In genomic region chr7:111701788-111702187, GRCm38 (mm10) we compare ENCODE assay signal across 29 mouse cellular contexts.
"Had no signal": no experiment of that assay in that cellular context is flagged by ENCODE, and none has a peak within 500 bp of the region (broad histone marks: within the 10 kb centered on the region; RNA-seq: fewer than 3 reads in every experiment).

No protein-coding gene starts in this region.

- H3K27me3 ChIP-seq: embryonic facial prominence, embryonic 12.5 days; embryonic facial prominence, embryonic 13.5 days; embryonic facial prominence, embryonic 15.5 days; forebrain, embryonic 12.5 days; forebrain, embryonic 13.5 days; forebrain, embryonic 15.5 days had no signal

- H3K9ac ChIP-seq: embryonic facial prominence, embryonic 12.5 days; embryonic facial prominence, embryonic 13.5 days; embryonic facial prominence, embryonic 15.5 days; forebrain, embryonic 12.5 days; forebrain, embryonic 13.5 days; forebrain, embryonic 15.5 days; forebrain, postnatal 0 days had no signal

- H3K27ac ChIP-seq: embryonic facial prominence, embryonic 10.5 days; embryonic facial prominence, embryonic 12.5 days; embryonic facial prominence, embryonic 13.5 days; embryonic facial prominence, embryonic 15.5 days; forebrain, embryonic 10.5 days; forebrain, embryonic 12.5 days; forebrain, embryonic 13.5 days; forebrain, embryonic 15.5 days; gastrocnemius, adult 2 months; heart, adult 2 months had no signal

- H3K9me3 ChIP-seq: embryonic facial prominence, embryonic 10.5 days; embryonic facial prominence, embryonic 12.5 days; embryonic facial prominence, embryonic 13.5 days; embryonic facial prominence, embryonic 15.5 days; forebrain, embryonic 10.5 days; forebrain, embryonic 12.5 days; forebrain, embryonic 13.5 days; forebrain, embryonic 15.5 days had no signal

- ATAC-seq: forebrain, embryonic 13.5 days; forebrain, embryonic 14.5 days; forebrain, embryonic 15.5 days; forebrain, embryonic 16.5 days; forebrain, postnatal 0 days had no signal

- H3K4me1 ChIP-seq: embryonic facial prominence, embryonic 12.5 days; embryonic facial prominence, embryonic 13.5 days; embryonic facial prominence, embryonic 15.5 days; forebrain, embryonic 15.5 days had no signal

- H3K4me2 ChIP-seq: embryonic facial prominence, embryonic 12.5 days; embryonic facial prominence, embryonic 13.5 days; embryonic facial prominence, embryonic 15.5 days; forebrain, embryonic 12.5 days; forebrain, embryonic 13.5 days; forebrain, embryonic 15.5 days had no signal

- DNase-seq: cerebellum, adult 18-20 months; cerebellum, adult 2 months; cerebellum, adult 8-10 months; cerebellum, adult 9-10 months; cerebellum, adult 9-11 months; cerebellum, postnatal 10 days; cerebellum, postnatal 14 days; cerebellum, postnatal 25 days; cerebellum, postnatal 36 days; forebrain, postnatal 0 days; gastrocnemius, adult 2 months; gastrocnemius, postnatal 10 days; gastrocnemius, postnatal 14 days; gastrocnemius, postnatal 25 days; gastrocnemius, postnatal 36 days; heart, adult 11 months; heart, adult 18-20 months; heart, adult 2 months had no signal

- H3K36me3 ChIP-seq: embryonic facial prominence, embryonic 10.5 days; embryonic facial prominence, embryonic 12.5 days; embryonic facial prominence, embryonic 13.5 days; embryonic facial prominence, embryonic 15.5 days; forebrain, embryonic 10.5 days; forebrain, embryonic 12.5 days; forebrain, embryonic 15.5 days had no signal

- H3K4me3 ChIP-seq: embryonic facial prominence, embryonic 10.5 days; embryonic facial prominence, embryonic 12.5 days; embryonic facial prominence, embryonic 13.5 days; embryonic facial prominence, embryonic 15.5 days; erythroblast, embryonic 14.5 days; forebrain, embryonic 10.5 days; forebrain, embryonic 12.5 days; forebrain, embryonic 13.5 days; forebrain, embryonic 15.5 days; gastrocnemius, adult 2 months; heart, adult 2 months had no signal
